ENCODE assay signal across 25 mouse cellular contexts in the genomic region with DNA sequence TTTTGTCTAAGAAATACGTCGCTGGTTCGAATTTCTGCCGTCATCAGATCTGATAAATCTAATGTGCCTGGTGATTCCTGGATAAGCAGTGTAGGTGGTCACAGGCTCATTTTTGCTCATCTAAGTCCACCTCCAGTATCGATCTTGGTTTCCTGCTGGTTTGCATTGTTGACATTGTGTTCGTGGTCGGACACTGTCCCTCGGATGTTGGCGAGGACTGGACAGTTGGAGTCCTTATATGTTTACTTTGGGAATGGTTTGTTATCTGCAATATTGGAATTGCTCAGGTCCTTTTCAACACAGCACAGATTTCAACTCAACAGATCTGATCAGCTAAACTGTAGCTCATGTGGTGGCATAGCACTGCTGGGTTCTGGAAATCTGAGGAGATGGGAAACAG.
DNase-seq lines count a peak whose midpoint lies in the region; ATAC-seq and TF ChIP-seq lines count a peak whose summit lies in the region.
"Had no signal": no experiment of that assay in that cellular context is flagged by ENCODE, and none has a peak within 500 bp of the region (broad histone marks: within the 10 kb centered on the region; RNA-seq: fewer than 3 reads in every experiment).

No protein-coding gene starts in this region.

- H3K4me3 ChIP-seq in forebrain, embryonic 10.5 days = no peak overlapping the region
- H3K4me3 ChIP-seq in forebrain, embryonic 13.5 days = no peak overlapping the region
- no peak overlapping the region for H3K4me3 ChIP-seq in liver, adult 2 months (ENCODE audit: insufficient read depth, low read depth, low read length)
- no peak overlapping the region for H3K4me3 ChIP-seq in liver, embryonic 12.5 days
- no peak overlapping the region for H3K4me3 ChIP-seq in liver, postnatal 0 days (ENCODE audit: low read depth, low read length)
- H3K4me3 ChIP-seq: embryonic facial prominence, embryonic 10.5 days; embryonic facial prominence, embryonic 12.5 days; forebrain, embryonic 12.5 days; forebrain, embryonic 15.5 days had no signal

- ATAC-seq in forebrain, embryonic 13.5 days = no peak
- ATAC-seq in liver, embryonic 12.5 days = no peak
- peak; percentile 57 for ATAC-seq in liver, postnatal 0 days
- ATAC-seq: activated CD4-positive, CD25-positive, alpha-beta regulatory T cell, adult 4 months; CD4-positive, CD25-positive, alpha-beta regulatory T cell, adult 4 months; forebrain, embryonic 15.5 days; forebrain, postnatal 0 days; Patski had no signal

- no peak for TF ChIP-seq CTCF in liver, adult 2 months (IDR thresholded peaks at IDR 0.05; ENCODE audit: low read depth, low read length)
- TF ChIP-seq CTCF in liver, postnatal 0 days (IDR thresholded peaks at IDR 0.05; ENCODE audit: low read depth) = no peak

- H3K27ac ChIP-seq in forebrain, embryonic 10.5 days = no peak overlapping the region
- H3K27ac ChIP-seq in forebrain, embryonic 13.5 days = no peak overlapping the region
- no peak overlapping the region for H3K27ac ChIP-seq in liver, adult 2 months (replicated peaks; ENCODE audit: insufficient read depth, low read depth, low read length)
- no peak overlapping the region for H3K27ac ChIP-seq in liver, embryonic 12.5 days
- no peak overlapping the region for H3K27ac ChIP-seq in liver, postnatal 0 days (ENCODE audit: low read depth)
- H3K27ac ChIP-seq: embryonic facial prominence, embryonic 10.5 days; embryonic facial prominence, embryonic 12.5 days; forebrain, embryonic 12.5 days; forebrain, embryonic 15.5 days had no signal

- TF ChIP-seq EP300 in liver, postnatal 0 days (IDR thresholded peaks at IDR 0.05; ENCODE audit: low read depth) = no peak

- no peaks in the 10 kb centered on the region for H3K27me3 ChIP-seq in forebrain, embryonic 10.5 days (ENCODE audit: poor library complexity, severe bottlenecking)
- no peaks in the 10 kb centered on the region for H3K27me3 ChIP-seq in forebrain, embryonic 13.5 days
- H3K27me3 ChIP-seq in liver, adult 2 months (ENCODE audit: control insufficient read depth, insufficient read depth, low read length) = no peaks in the 10 kb centered on the region
- H3K27me3 ChIP-seq in liver, embryonic 12.5 days (replicated peaks) = no peaks in the 10 kb centered on the region
- no peaks in the 10 kb centered on the region for H3K27me3 ChIP-seq in liver, postnatal 0 days (ENCODE audit: insufficient read depth, low read length)
- H3K27me3 ChIP-seq: CH12.LX; embryonic facial prominence, embryonic 12.5 days; forebrain, embryonic 15.5 days had no signal

- no peaks in the 10 kb centered on the region for H3K36me3 ChIP-seq in forebrain, embryonic 10.5 days (replicated peaks)
- H3K36me3 ChIP-seq in forebrain, embryonic 13.5 days (ENCODE audit: poor library complexity, severe bottlenecking) = no peaks in the 10 kb centered on the region
- no peaks in the 10 kb centered on the region for H3K36me3 ChIP-seq in liver, adult 2 months (ENCODE audit: control insufficient read depth, insufficient read depth, low read length)
- no peaks in the 10 kb centered on the region for H3K36me3 ChIP-seq in liver, embryonic 12.5 days
- no peaks in the 10 kb centered on the region for H3K36me3 ChIP-seq in liver, postnatal 0 days (replicated peaks; ENCODE audit: insufficient read depth, low read length)
- H3K36me3 ChIP-seq: embryonic facial prominence, embryonic 10.5 days; embryonic facial prominence, embryonic 12.5 days; forebrain, embryonic 12.5 days; forebrain, embryonic 15.5 days; G1E had no signal

- no peak overlapping the region for H3K9ac ChIP-seq in forebrain, embryonic 13.5 days
- H3K9ac ChIP-seq in liver, adult 2 months (ENCODE audit: low read depth, low read length) = no peak overlapping the region
- H3K9ac ChIP-seq in liver, embryonic 12.5 days = no peak overlapping the region
- no peak overlapping the region for H3K9ac ChIP-seq in liver, postnatal 0 days (replicated peaks)
- H3K9ac ChIP-seq: embryonic facial prominence, embryonic 12.5 days; forebrain, embryonic 12.5 days; forebrain, embryonic 15.5 days; forebrain, postnatal 0 days had no signal

- no peaks in the 10 kb centered on the region for H3K9me3 ChIP-seq in forebrain, embryonic 10.5 days
- no peaks in the 10 kb centered on the region for H3K9me3 ChIP-seq in forebrain, embryonic 13.5 days (replicated peaks)
- H3K9me3 ChIP-seq in liver, embryonic 12.5 days (replicated peaks) = no peaks in the 10 kb centered on the region
- H3K9me3 ChIP-seq in liver, postnatal 0 days (ENCODE audit: low read length) = no peaks in the 10 kb centered on the region
- H3K9me3 ChIP-seq: embryonic facial prominence, embryonic 10.5 days; embryonic facial prominence, embryonic 12.5 days; forebrain, embryonic 12.5 days; forebrain, embryonic 15.5 days had no signal

- no peak overlapping the region for H3K4me2 ChIP-seq in forebrain, embryonic 13.5 days
- H3K4me2 ChIP-seq in liver, embryonic 12.5 days = no peak overlapping the region
- no peak overlapping the region for H3K4me2 ChIP-seq in liver, postnatal 0 days (ENCODE audit: low read depth, low read length)
- H3K4me2 ChIP-seq: embryonic facial prominence, embryonic 12.5 days; forebrain, embryonic 12.5 days; forebrain, embryonic 15.5 days had no signal

- no peaks in the 10 kb centered on the region for H3K79me2 ChIP-seq in liver, adult 2 months (ENCODE audit: control insufficient read depth, insufficient read depth, low read length)

- H3K4me1 ChIP-seq in forebrain, embryonic 10.5 days = no peaks in the 10 kb centered on the region
- no peaks in the 10 kb centered on the region for H3K4me1 ChIP-seq in forebrain, embryonic 13.5 days
- peaks cover 5% of the 10 kb centered on the region; the same call in 1 of the 2 replicates for H3K4me1 ChIP-seq in liver, adult 2 months (ENCODE audit: control insufficient read depth, insufficient read depth, low read length)
- no peaks in the 10 kb centered on the region for H3K4me1 ChIP-seq in liver, embryonic 12.5 days
- peaks cover 5% of the 10 kb centered on the region; the same call in 1 of the 2 replicates for H3K4me1 ChIP-seq in liver, postnatal 0 days (ENCODE audit: insufficient read depth)
- H3K4me1 ChIP-seq: embryonic facial prominence, embryonic 10.5 days; embryonic facial prominence, embryonic 12.5 days; forebrain, embryonic 12.5 days; forebrain, embryonic 15.5 days had no signal

- peak; percentile 9 for DNase-seq in forebrain, embryonic 10.5 days (ENCODE audit: extremely low spot score, low spot score)
- DNase-seq in liver, adult 2 months (ENCODE audit: extremely low read depth, low read depth, low spot score) = peak; percentile 81
- DNase-seq in liver, postnatal 0 days = no peak
- DNase-seq in liver = no peak
- DNase-seq: adrenal gland, adult 8-10 months; adrenal gland, postnatal 14 days; adrenal gland, postnatal 36 days; B cell, adult 2 months; cerebellum, adult 11-12 months; cerebellum, adult 2 months; cerebellum, adult 9-10 months; cerebellum, postnatal 10 days; cerebellum, postnatal 25 days; forebrain, postnatal 0 days had no signal

- WGBS in forebrain, embryonic 10.5 days = 93% methylated on average over 9 of the region's 9 CpGs
- 92% methylated on average over 9 of the region's 9 CpGs for WGBS in forebrain, embryonic 13.5 days
- 43% methylated on average over 9 of the region's 9 CpGs for WGBS in liver, adult 2 months
- 73% methylated on average over 9 of the region's 9 CpGs for WGBS in liver, embryonic 12.5 days (ENCODE audit: insufficient replicate concordance)
- WGBS in liver, postnatal 0 days (ENCODE audit: insufficient replicate concordance) = 69% methylated on average over 9 of the region's 9 CpGs

- TF ChIP-seq POLR2A in liver, adult 2 months (IDR thresholded peaks at IDR 0.05; ENCODE audit: extremely low read depth, insufficient read depth, low read length) = no peak

Comparison
In these comparisons a context has a peak if more than half of its experiments do, and no peak if none do; other contexts are left out.
1. DNase-seq: peak in forebrain, embryonic 10.5 days (single experiment) and liver, adult 2 months (single experiment); none in liver, postnatal 0 days (single experiment) and liver (single experiment).